Mouse (Mus musculus) ES-Bruce4 (cell line): ENCODE results near the gene Agt. TPM values are rescaled to one million over a fixed set of nuclear protein-coding genes. Genes with fewer than 3 reads are reported as not detected.

Experiments
- H3K27ac ChIP-seq: 2 replicates; pipeline ENCODE4 v1.5.1; 2012; ENCODE audit warnings: low read length, inconsistent platforms; ENCODE audit not compliant: insufficient read depth
- H3K27me3 ChIP-seq: 2 replicates; pipeline ENCODE4 v1.6.1; 2012; ENCODE audit warnings: mild to moderate bottlenecking, low read length, inconsistent platforms; ENCODE audit not compliant: control insufficient read depth, poor library complexity, insufficient read depth, severe bottlenecking
- H3K36me3 ChIP-seq: 2 replicates; pipeline ENCODE4 v1.6.1; 2012; ENCODE audit warnings: inconsistent platforms, mild to moderate bottlenecking, low read length, moderate library complexity; ENCODE audit not compliant: control insufficient read depth, poor library complexity, insufficient read depth, severe bottlenecking
- H3K4me1 ChIP-seq: one replicate; pipeline ENCODE4 v1.8.1; 2011; ENCODE audit warnings: low read length; ENCODE audit not compliant: control insufficient read depth, insufficient read depth
- H3K4me3 ChIP-seq: 2 replicates; pipeline ENCODE4 v1.5.1; 2011; ENCODE audit warnings: low read depth, mild to moderate bottlenecking, low read length
- H3K9ac ChIP-seq: 2 replicates; pipeline ENCODE4 v1.6.1; 2012; ENCODE audit warnings: low read depth, mild to moderate bottlenecking, inconsistent platforms; ENCODE audit not compliant: poor library complexity, severe bottlenecking
- H3K9me3 ChIP-seq: replicated peaks from 2 replicates; pipeline ENCODE4 v1.6.1; 2012; ENCODE audit warnings: mild to moderate bottlenecking, low read length, inconsistent platforms; ENCODE audit not compliant: control insufficient read depth, poor library complexity, insufficient read depth, severe bottlenecking
- CTCF ChIP-seq: IDR thresholded peaks from one replicate; pipeline ENCODE4 v1.8.1; 2011; ENCODE audit warnings: low read depth, low read length
- EP300 ChIP-seq: IDR thresholded peaks from 2 replicates; pipeline ENCODE4 v1.6.1; 2011; ENCODE audit warnings: low read depth, low read length; ENCODE audit not compliant: insufficient read depth
- POLR2A ChIP-seq: IDR thresholded peaks from one replicate; pipeline ENCODE4 v1.8.1; 2011; ENCODE audit warnings: low read length; ENCODE audit not compliant: insufficient read depth
- polyA plus RNA-seq: library from polyadenylated mRNA; stranded (reverse); fragments of >200 nt; gene quantifications from 2 replicates; pipeline ENCODE4 v1.2.4, GENCODE M21; 2011; ENCODE audit warnings: low read depth; ENCODE audit not compliant: missing spikeins, insufficient read depth, insufficient read length

The Agt gene
- polyA plus RNA-seq, 1 experiment: not detected

DNA sequence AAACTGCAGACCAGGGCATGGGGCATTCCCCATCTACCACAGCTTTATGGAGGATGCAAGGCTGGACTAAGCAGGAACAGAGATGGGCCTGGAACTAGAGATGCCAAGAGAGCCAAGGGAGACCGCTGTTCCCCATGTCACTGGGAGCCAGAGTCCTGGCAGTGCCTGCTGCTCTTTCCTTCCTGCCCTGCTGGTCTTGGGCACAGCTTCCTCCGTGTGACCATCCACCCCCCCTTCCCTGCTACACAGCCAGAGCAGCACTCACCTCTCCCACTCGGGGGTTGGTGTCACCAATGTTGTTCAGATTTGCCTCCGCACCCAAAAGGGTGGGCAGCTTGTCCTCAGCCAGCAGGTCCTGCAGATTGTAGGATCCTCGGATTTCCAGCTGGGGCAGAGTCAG, 12.0 kb downstream of the Agt start:
- H3K9me3 ChIP-seq: no peaks in the 10 kb centered on the region
- H3K27me3 ChIP-seq: no peaks in the 10 kb centered on the region
- no peak for TF ChIP-seq EP300
- no peak for TF ChIP-seq POLR2A
- H3K4me1 ChIP-seq: no peaks in the 10 kb centered on the region
- no peak overlapping the region for H3K4me3 ChIP-seq
- H3K9ac ChIP-seq: no peak overlapping the region
- H3K27ac ChIP-seq: no peak overlapping the region
- H3K36me3 ChIP-seq: no peaks in the 10 kb centered on the region

DNA sequence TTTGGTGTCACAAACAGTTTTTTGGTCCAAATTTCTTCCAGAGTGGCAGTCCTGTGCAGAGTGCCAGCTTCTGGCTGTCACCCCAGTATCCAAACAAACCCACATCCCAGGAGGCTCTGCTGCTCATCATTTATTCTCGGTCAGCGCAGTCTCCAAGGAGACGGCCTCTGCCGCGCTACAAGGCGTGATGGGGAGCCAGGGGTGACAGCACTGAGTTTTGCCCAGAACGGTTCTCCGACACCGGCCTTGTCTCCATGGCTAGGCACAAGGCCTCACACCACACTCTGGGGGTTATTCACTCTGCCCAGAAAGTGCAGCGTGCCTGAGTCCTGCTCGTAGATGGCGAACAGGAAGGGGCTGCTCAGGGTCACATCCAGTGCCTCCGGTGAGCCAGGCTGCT, 12.8 kb downstream of the Agt start:
- Histone ChIP-seq H3K27ac (no peak overlapping the region), H3K4me3 (no peak overlapping the region), H3K4me1 (no peaks in the 10 kb centered on the region), H3K27me3 (no peaks in the 10 kb centered on the region), H3K9ac (no peak overlapping the region), H3K36me3 (peaks cover 3% of the 10 kb centered on the region; the same call in 1 of the 2 replicates), H3K9me3 (no peaks in the 10 kb centered on the region)
- TF ChIP-seq CTCF (no peak), POLR2A (no peak), EP300 (no peak)

DNA sequence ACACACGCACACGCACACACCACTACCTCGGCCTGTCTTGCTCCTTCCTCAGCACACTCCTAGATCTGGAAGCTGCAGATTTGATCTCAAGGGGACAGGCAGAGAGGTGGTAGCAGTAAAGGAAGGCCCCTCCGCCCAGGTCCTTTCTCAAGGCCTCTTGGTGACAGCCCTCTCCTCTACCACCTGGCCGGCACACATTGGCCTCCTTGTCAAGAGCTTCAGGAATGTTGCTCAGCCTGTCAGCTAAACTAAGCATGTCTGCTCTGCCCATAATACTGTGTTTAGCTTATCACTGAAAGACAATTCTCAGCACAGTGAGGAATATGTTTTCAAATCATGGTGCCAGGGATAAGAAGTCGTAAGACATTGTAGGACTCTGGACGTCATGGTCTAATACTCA, 13.3 kb downstream of the Agt start:
- Histone ChIP-seq H3K9ac (no peak overlapping the region), H3K27me3 (no peaks in the 10 kb centered on the region), H3K27ac (no peak overlapping the region)

DNA sequence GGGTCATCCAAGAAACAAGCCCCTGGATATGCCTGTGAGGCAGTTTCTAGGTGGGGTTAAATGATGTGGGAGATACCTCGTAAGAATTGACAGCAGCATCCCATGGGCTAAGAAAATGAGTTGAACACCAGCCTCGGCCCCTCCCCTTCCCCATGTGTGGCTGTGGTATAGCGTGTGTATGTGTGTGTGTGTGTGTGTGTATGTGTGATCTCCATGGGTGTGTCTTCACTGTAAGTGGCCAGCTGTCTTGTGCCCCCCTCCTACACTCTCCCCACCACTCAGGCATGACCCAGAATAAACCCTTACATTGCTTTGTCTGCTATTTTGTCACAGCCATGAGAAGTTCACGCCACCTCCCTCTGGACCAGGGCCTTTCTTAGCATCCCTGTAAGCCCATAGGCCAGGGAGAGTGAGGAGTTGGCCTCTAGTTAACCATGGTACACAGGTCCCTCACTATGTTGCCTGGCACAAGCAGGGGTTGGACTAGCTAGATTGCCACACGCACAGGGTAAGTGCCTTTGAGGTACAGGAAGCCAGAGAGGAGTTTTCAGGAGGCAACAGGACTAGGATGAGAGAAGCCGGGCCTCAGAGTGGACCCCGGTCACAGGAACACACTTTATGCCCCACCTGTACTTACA, 14.3 kb downstream of the Agt start:
- TF ChIP-seq CTCF: no peak
- no peak for TF ChIP-seq EP300
- TF ChIP-seq POLR2A: no peak

More for the DNA sequence above, 13.3 kb downstream of the Agt start:
- Histone ChIP-seq H3K36me3 (peaks cover 4% of the 10 kb centered on the region; the same call in 1 of the 2 replicates), H3K4me3 (no peak overlapping the region), H3K4me1 (no peaks in the 10 kb centered on the region), H3K9me3 (no peaks in the 10 kb centered on the region)
- no peak for TF ChIP-seq CTCF
- TF ChIP-seq EP300: no peak
- TF ChIP-seq POLR2A: no peak

DNA sequence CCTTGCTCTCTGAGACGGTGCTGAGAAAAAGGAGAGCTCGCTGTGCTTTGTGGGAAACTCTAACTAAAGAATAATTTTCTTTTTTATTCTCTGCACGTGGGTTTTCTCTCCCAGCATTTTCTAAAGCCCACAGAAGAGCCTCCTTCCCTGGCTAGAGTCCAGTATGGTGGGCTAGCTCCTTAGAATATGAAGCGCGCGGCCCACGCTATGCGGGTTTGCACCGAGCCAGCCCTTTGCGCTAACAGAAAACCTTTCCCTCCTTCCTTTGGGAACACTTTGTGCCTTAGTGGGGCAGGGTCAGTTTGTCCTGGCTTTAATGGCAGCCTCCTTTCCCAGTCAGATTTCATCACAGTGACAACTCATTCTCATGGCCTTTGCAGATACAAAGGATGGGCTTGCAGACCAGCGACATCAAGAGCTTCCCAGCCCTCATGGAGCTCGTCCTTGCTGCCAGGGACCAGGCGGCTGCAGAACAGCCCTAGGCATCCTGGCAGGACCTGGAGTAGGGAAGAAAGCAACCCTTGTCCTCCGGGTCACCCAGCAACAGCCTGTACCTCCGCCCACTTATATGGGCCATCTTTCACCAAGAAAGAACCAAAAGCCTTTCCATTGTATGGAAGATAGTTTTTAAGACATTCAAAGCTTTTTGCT, 18.4 kb downstream of the Agt start:
- Histone ChIP-seq H3K27me3 (no peaks in the 10 kb centered on the region), H3K9me3 (no peaks in the 10 kb centered on the region), H3K9ac (no peak overlapping the region), H3K36me3 (peaks cover 18% of the 10 kb centered on the region; the same call in 1 of the 2 replicates), H3K4me1 (no peaks in the 10 kb centered on the region), H3K4me3 (no peak overlapping the region), H3K27ac (no peak overlapping the region)
- TF ChIP-seq CTCF (no peak), POLR2A (no peak), EP300 (no peak)

More for the DNA sequence above, 14.3 kb downstream of the Agt start:
- Histone ChIP-seq H3K36me3 (peaks cover 11% of the 10 kb centered on the region; the same call in 1 of the 2 replicates), H3K27ac (no peak overlapping the region), H3K4me3 (no peak overlapping the region), H3K9ac (no peak overlapping the region), H3K4me1 (no peaks in the 10 kb centered on the region), H3K27me3 (no peaks in the 10 kb centered on the region), H3K9me3 (no peaks in the 10 kb centered on the region)

DNA sequence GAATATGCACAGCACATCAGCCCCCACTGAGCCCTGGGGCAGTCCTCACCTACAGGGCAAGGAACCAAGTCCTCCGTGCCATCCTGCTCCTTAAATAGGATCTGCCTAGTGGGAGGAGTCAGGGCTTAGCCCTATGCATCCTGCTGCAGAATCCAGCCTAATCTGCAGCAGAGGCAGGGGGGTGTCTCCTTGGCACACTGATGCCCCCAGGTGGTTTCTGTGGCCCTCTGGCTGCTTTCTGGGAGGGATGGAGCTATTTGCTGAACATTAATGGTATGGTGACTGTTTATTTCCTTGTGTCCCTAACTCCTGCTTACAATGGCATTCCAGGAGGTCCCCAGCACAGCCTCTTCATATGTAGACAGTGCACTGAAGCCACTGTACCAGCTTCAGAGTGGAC, 21.3 kb downstream of the Agt start:
- Histone ChIP-seq H3K36me3 (peaks cover 20% of the 10 kb centered on the region; the same call in 1 of the 2 replicates), H3K27ac (no peak overlapping the region), H3K9me3 (no peaks in the 10 kb centered on the region), H3K9ac (no peak overlapping the region), H3K4me3 (no peak overlapping the region), H3K4me1 (no peaks in the 10 kb centered on the region), H3K27me3 (no peaks in the 10 kb centered on the region)
- TF ChIP-seq POLR2A (no peak), EP300 (no peak), CTCF (no peak)
